Mouse (Mus musculus): Measurements from ENCODE around the gene Ech1. TPM values are rescaled to one million over a fixed set of nuclear protein-coding genes. Genes with fewer than 3 reads are reported as not detected.

The Ech1 gene
- polyA plus RNA-seq, 1 experiment from 2014 or later, result 69.1 TPM

GRCm38 (mm10) chr7:28792391-28793185 is 32.4 kb upstream of the Ech1 start:
- Histone ChIP-seq H3K4me2 (no peak overlapping the region), H3K4me3 (no peak overlapping the region), H3K36me3 (ENCODE audit: poor library complexity, severe bottlenecking) (peaks cover 12% of the 10 kb centered on the region; the same call in 1 of the 2 replicates), H3K4me1 (0 out of 2 replicates have a peak, but pooled peaks cover 6% of the 10 kb centered on the region), H3K27ac (no peak overlapping the region), H3K9ac (no peak overlapping the region), H3K9me3 (replicated peaks) (no peaks in the 10 kb centered on the region), H3K27me3 (no peaks in the 10 kb centered on the region; the same call in 1 of the 2 replicates)
- ATAC-seq, result no peak
- WGBS, result 86% methylated on average over 14 of the region's 14 CpGs

- Histone ChIP-seq H3K9ac (no peak overlapping the region), H3K4me1 (0 out of 2 replicates have a peak, but pooled peaks cover 6% of the 10 kb centered on the region), H3K4me3 (no peak overlapping the region), H3K9me3 (replicated peaks) (no peaks in the 10 kb centered on the region), H3K27ac (no peak overlapping the region), H3K27me3 (no peaks in the 10 kb centered on the region; the same call in 1 of the 2 replicates), H3K36me3 (ENCODE audit: poor library complexity, severe bottlenecking) (peaks cover under 1% of the 10 kb centered on the region; the same call in 1 of the 2 replicates), H3K4me2 (no peak overlapping the region)
- 44% methylated on average over 2 of the region's 2 CpGs for WGBS
- ATAC-seq, result no peak
Observed at GRCm38 (mm10) chr7:28793834-28794233, 31.2 kb upstream of the Ech1 start.

- Histone ChIP-seq H3K9ac (no peak overlapping the region), H3K4me3 (no peak overlapping the region), H3K4me2 (no peak overlapping the region), H3K9me3 (replicated peaks) (no peaks in the 10 kb centered on the region), H3K27me3 (no peaks in the 10 kb centered on the region; the same call in 1 of the 2 replicates), H3K4me1 (0 out of 2 replicates have a peak, but pooled peaks cover 6% of the 10 kb centered on the region), H3K36me3 (ENCODE audit: poor library complexity, severe bottlenecking) (no peaks in the 10 kb centered on the region), H3K27ac (no peak overlapping the region)
- 94% methylated on average over 3 of the region's 3 CpGs for WGBS
- ATAC-seq, result no peak
Observed at GRCm38 (mm10) chr7:28794496-28794895, 30.5 kb upstream of the Ech1 start.

- H3K9ac ChIP-seq, result no peak overlapping the region
Observed at GRCm38 (mm10) chr7:28795832-28796231, 29.2 kb upstream of the Ech1 start.

GRCm38 (mm10) chr7:28796562-28796975 is 28.4 kb upstream of the Ech1 start:
- Histone ChIP-seq H3K4me2 (peak overlapping the region; percentile 51), H3K4me1 (peaks cover 7% of the 10 kb centered on the region), H3K27me3 (no peaks in the 10 kb centered on the region; the same call in 1 of the 2 replicates), H3K27ac (no peak overlapping the region), H3K9me3 (replicated peaks) (no peaks in the 10 kb centered on the region), H3K4me3 (peak overlapping the region; percentile 9), H3K9ac (peak overlapping the region; percentile 58), H3K36me3 (ENCODE audit: poor library complexity, severe bottlenecking) (no peaks in the 10 kb centered on the region)
- ATAC-seq, result peak; percentile 72
- 15% methylated on average over 32 of the region's 32 CpGs for WGBS

More at GRCm38 (mm10) chr7:28795832-28796231, 29.2 kb upstream of the Ech1 start:
- Histone ChIP-seq H3K9me3 (replicated peaks) (no peaks in the 10 kb centered on the region), H3K27ac (no peak overlapping the region), H3K4me1 (0 out of 2 replicates have a peak, but pooled peaks cover 6% of the 10 kb centered on the region), H3K4me3 (no peak overlapping the region), H3K4me2 (no peak overlapping the region), H3K36me3 (ENCODE audit: poor library complexity, severe bottlenecking) (no peaks in the 10 kb centered on the region), H3K27me3 (no peaks in the 10 kb centered on the region; the same call in 1 of the 2 replicates)
- ATAC-seq, result no peak
- 83% methylated on average over 15 of the region's 15 CpGs for WGBS

- Histone ChIP-seq H3K27ac (no peak overlapping the region), H3K4me3 (no peak overlapping the region), H3K9me3 (replicated peaks) (no peaks in the 10 kb centered on the region), H3K36me3 (ENCODE audit: poor library complexity, severe bottlenecking) (no peaks in the 10 kb centered on the region), H3K4me1 (peaks cover 29% of the 10 kb centered on the region), H3K27me3 (no peaks in the 10 kb centered on the region; the same call in 1 of the 2 replicates), H3K4me2 (no peak overlapping the region), H3K9ac (no peak overlapping the region)
- ATAC-seq, result no peak
- 96% methylated on average over 9 of the region's 9 CpGs for WGBS
Observed at GRCm38 (mm10) chr7:28799994-28800393, 25.0 kb upstream of the Ech1 start.

- no peak overlapping the region for H3K4me3 ChIP-seq
Observed at GRCm38 (mm10) chr7:28801451-28801850, 23.6 kb upstream of the Ech1 start.

GRCm38 (mm10) chr7:28801901-28802670 is 22.9 kb upstream of the Ech1 start:
- H3K27me3 ChIP-seq, result no peaks in the 10 kb centered on the region
- peaks cover 23% of the 10 kb centered on the region for H3K4me1 ChIP-seq
- H3K4me3 ChIP-seq, result no peak overlapping the region
- 17% methylated on average over 10 of the region's 10 CpGs for WGBS
- H3K4me2 ChIP-seq, result peak overlapping the region; percentile 33
- no peak for ATAC-seq
- peak overlapping the region; percentile 59 for H3K27ac ChIP-seq
- peak overlapping the region; percentile 26; the same call in 1 of the 2 replicates for H3K9ac ChIP-seq
- no peaks in the 10 kb centered on the region for H3K9me3 ChIP-seq (replicated peaks)
- H3K36me3 ChIP-seq (ENCODE audit: poor library complexity, severe bottlenecking), result no peaks in the 10 kb centered on the region

More at GRCm38 (mm10) chr7:28801451-28801850, 23.6 kb upstream of the Ech1 start:
- Histone ChIP-seq H3K27ac (peak overlapping the region; percentile 59; the same call in 1 of the 2 replicates), H3K36me3 (ENCODE audit: poor library complexity, severe bottlenecking) (no peaks in the 10 kb centered on the region), H3K9ac (no peak overlapping the region), H3K9me3 (replicated peaks) (no peaks in the 10 kb centered on the region), H3K4me1 (peaks cover 28% of the 10 kb centered on the region), H3K27me3 (no peaks in the 10 kb centered on the region), H3K4me2 (no peak overlapping the region)
- ATAC-seq, result no peak
- 75% methylated on average over 3 of the region's 3 CpGs for WGBS

- Histone ChIP-seq H3K9ac (peak overlapping the region; percentile 46; the same call in 1 of the 2 replicates), H3K4me1 (peaks cover 28% of the 10 kb centered on the region), H3K4me2 (peak overlapping the region; percentile 33), H3K27ac (peak overlapping the region; percentile 59), H3K36me3 (ENCODE audit: poor library complexity, severe bottlenecking) (no peaks in the 10 kb centered on the region), H3K27me3 (no peaks in the 10 kb centered on the region), H3K4me3 (no peak overlapping the region), H3K9me3 (replicated peaks) (no peaks in the 10 kb centered on the region)
- WGBS, result 6% methylated on average over 10 of the region's 10 CpGs
- no peak for ATAC-seq
Observed at GRCm38 (mm10) chr7:28802846-28803588, 22.0 kb upstream of the Ech1 start.

- Histone ChIP-seq H3K4me3 (no peak overlapping the region), H3K9ac (no peak overlapping the region), H3K36me3 (ENCODE audit: poor library complexity, severe bottlenecking) (no peaks in the 10 kb centered on the region), H3K27me3 (no peaks in the 10 kb centered on the region), H3K4me1 (peaks cover 32% of the 10 kb centered on the region), H3K4me2 (no peak overlapping the region), H3K27ac (no peak overlapping the region), H3K9me3 (replicated peaks) (no peaks in the 10 kb centered on the region)
- no peak for ATAC-seq
- 82% methylated on average over 4 of the region's 4 CpGs for WGBS
Observed at GRCm38 (mm10) chr7:28803756-28804155, 21.3 kb upstream of the Ech1 start.

GRCm38 (mm10) chr7:28806869-28807268 is 18.1 kb upstream of the Ech1 start:
- no peak overlapping the region for H3K4me2 ChIP-seq
- WGBS, result 80% methylated on average over 4 of the region's 4 CpGs
- no peaks in the 10 kb centered on the region for H3K36me3 ChIP-seq (ENCODE audit: poor library complexity, severe bottlenecking)
- H3K4me3 ChIP-seq, result no peak overlapping the region
- no peaks in the 10 kb centered on the region for H3K9me3 ChIP-seq (replicated peaks)
- no peak for ATAC-seq
- no peak overlapping the region for H3K27ac ChIP-seq
- H3K4me1 ChIP-seq, result peaks cover 30% of the 10 kb centered on the region
- H3K27me3 ChIP-seq, result no peaks in the 10 kb centered on the region
- no peak overlapping the region for H3K9ac ChIP-seq
